Mouse (Mus musculus): ENCODE data around the gene Cobl.

Cobl gene

GRCm38 (mm10) chr11:12394151-12394550 is 70.6 kb downstream of the Cobl start:
- DNase-seq (ENCODE audit: extremely low spot score, low spot score), result no peak

- no peak for DNase-seq (ENCODE audit: extremely low spot score, low spot score)
Observed at GRCm38 (mm10) chr11:12384826-12385225, 79.9 kb downstream of the Cobl start.

GRCm38 (mm10) chr11:12382991-12383390 is 81.8 kb downstream of the Cobl start:
- DNase-seq (ENCODE audit: extremely low spot score, low spot score), result no peak

- no peak for DNase-seq (ENCODE audit: extremely low spot score, low spot score)
Observed at GRCm38 (mm10) chr11:12381096-12381495, 83.7 kb downstream of the Cobl start.

GRCm38 (mm10) chr11:12376628-12377027 is 88.1 kb downstream of the Cobl start:
- no peak for DNase-seq (ENCODE audit: extremely low spot score, low spot score)

- DNase-seq (ENCODE audit: extremely low spot score, low spot score), result peak; percentile 63
Observed at GRCm38 (mm10) chr11:12373106-12374098, 91.4 kb downstream of the Cobl start.

DNA sequence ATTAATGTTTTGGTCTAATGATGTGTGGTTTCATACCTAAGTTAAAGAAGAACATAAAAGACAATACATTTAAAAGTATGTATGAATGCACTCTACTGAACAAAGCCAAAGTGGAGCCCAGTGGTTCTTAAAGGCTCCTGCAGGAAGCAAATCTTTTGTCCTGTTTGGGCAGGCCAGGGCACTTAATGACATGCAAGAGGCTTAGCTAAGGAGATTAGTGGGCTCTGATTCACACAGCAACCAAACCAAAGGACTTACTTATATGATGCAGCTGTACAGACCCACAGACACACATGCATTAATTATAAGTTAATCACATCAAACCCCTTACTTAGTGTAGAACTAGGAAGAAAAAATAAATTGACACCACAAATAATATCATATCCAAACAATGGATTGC is 93.8 kb downstream of the Cobl start:
- no peak for DNase-seq (ENCODE audit: extremely low spot score, low spot score)

- no peak for DNase-seq (ENCODE audit: extremely low spot score, low spot score)
Observed at GRCm38 (mm10) chr11:12367426-12368178, 97.2 kb downstream of the Cobl start.

DNA sequence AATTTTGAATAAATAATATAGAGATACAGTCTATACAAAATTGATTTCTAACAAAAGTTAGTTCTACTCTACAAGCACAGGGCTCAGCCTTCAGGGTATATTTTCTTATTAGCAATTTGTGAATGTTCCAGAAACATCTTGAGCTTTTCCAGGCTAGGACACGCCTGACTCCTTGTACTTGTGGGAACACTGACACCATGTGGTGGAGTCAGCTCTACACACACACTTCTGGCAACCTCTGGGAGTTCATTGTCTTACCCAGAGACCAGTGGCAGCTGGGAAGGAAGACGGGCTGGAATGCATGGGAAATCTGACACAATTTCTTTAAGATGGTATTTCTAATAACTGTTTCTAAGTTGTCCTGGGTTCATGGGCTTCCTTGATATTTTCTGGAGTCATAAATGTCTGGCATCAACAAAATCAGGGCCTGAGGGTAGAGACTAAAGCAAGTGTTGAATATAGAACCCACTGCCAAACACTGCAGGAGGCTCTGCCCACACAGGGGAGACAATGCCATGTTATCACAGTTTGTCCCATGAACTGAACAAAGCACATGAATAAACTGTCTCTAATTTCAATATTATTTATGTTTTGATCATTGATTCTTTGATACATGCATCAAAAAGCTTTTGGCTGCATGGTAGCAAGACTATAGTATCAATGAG is 105.3 kb downstream of the Cobl start:
- peak; percentile 19 for DNase-seq (ENCODE audit: extremely low spot score, low spot score)

DNA sequence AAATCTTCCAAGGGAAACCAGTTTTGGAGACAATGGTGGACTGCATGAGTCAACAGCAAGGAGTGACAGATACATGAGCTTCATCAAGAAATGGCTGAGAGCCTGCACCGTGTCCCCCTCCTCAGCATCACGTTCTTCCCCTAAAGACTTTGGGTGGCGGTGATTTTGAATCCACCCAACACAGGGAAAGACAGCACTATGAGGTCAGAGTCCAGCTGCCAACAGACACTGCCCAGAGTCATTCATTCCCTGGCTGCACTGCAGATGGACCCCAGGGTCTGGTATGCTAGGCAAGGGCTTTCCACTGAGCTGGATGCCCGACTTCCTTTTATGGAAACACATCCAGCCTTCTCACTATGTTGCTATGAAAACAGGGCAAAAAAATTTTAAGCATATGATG is 106.2 kb downstream of the Cobl start:
- no peak for DNase-seq (ENCODE audit: extremely low spot score, low spot score)

GRCm38 (mm10) chr11:12355681-12356080 is 109.1 kb downstream of the Cobl start:
- no peak for DNase-seq (ENCODE audit: extremely low spot score, low spot score)

- no peak for DNase-seq (ENCODE audit: extremely low spot score, low spot score)
Observed at GRCm38 (mm10) chr11:12350986-12351546, 113.7 kb downstream of the Cobl start.

DNA sequence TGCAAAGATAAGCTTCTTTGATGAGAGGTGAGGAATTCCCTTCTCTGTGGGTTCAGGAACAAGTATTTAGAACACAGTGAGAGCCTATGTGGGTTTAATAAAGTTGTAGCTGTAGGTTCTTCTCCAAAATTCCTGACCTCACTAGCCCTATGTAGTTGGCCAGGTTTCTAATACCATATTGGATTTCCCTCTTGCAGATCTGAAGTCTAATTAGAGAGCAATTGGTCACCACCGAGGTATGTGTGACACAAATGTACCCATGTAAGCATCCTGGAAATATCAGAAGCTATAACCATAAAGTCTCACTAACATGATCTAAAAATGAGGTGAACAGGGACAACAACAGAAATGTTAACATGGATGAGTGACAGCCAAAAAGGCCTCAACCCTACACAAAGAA is 114.7 kb downstream of the Cobl start:
- no peak for DNase-seq (ENCODE audit: extremely low spot score, low spot score)

GRCm38 (mm10) chr11:12346486-12346885 is 118.3 kb downstream of the Cobl start:
- no peak for DNase-seq (ENCODE audit: extremely low spot score, low spot score)

DNA sequence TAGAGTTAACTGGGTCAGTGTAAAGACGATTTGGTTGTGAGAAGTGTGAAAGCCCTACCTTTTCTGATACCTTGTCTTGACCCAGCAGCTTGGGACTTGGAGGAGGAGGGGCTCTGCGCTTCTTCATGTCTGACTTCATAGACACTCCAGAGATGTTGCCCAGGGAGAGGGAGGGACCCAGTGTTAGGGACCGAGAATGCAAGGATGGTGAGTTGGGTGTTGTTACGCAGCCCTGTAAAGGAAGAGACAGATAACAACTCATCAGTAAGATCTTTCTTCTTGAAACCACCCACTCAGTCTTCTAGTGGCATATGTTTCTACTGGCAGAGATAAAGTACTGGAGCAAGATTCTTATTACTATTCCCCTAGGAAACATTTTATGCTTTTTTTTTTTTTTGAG is 121.1 kb downstream of the Cobl start:
- DNase-seq (ENCODE audit: extremely low spot score, low spot score), result no peak

DNA sequence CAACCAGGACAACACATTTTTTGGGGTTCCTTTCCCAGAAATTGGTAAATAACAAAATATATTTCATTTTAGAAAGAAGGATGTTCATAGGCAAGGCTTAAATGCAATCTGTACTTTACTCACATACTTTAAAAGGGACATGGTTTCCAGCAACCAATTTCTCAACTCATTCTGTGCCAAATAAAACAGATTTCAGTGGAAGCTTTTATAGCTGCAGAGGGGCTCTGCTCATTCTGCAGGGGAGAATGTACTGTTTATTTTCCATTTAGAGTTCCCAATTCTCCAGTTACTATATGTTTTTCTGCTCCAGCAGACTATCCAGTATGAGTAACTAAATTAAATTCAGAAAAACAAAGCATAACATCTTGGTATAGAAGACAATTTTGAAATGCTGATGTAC is 124.1 kb downstream of the Cobl start:
- no peak for DNase-seq (ENCODE audit: extremely low spot score, low spot score)

GRCm38 (mm10) chr11:12336145-12336544 is 128.6 kb downstream of the Cobl start:
- no peak for DNase-seq (ENCODE audit: extremely low spot score, low spot score)

DNA sequence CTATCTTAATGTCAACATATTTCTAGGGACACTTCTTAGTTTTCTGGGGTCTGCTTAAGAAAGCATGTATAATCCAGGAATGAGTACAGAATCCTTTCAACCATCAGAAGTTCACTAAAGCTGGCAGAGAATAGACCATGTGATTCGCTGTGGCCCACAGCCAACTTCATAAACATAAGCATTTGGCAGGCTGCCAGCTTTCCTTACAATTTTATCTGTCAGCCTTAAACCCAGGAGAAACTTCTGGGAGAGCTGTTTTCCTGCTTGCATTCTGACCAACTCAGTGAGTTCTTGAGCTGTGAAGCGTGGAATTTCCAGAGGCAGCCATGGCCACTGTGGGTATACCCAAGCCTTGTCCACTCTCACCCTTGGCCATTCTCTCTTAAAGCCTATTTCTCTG is 132.8 kb downstream of the Cobl start:
- DNase-seq (ENCODE audit: extremely low spot score, low spot score), result no peak

DNA sequence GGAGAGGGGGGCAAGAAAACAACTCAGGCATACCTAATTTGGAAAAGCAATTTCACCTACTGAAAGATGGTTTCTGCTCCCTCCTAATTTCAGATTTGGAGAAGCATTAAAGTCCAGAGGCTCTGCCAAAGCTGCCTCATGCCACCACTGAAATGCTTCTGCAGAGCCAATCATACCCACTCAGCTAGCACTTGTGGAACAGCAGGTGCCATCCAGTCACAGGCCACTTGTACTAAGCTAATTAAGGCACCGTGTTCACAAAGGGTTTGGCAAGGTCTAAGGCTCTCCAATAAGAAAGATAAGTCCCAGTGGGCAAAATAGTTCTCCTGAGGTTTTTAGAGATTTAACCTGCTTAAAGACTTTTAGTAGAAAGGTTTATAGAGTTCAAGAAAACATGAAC is 143.3 kb downstream of the Cobl start:
- DNase-seq (ENCODE audit: extremely low spot score, low spot score), result no peak

DNA sequence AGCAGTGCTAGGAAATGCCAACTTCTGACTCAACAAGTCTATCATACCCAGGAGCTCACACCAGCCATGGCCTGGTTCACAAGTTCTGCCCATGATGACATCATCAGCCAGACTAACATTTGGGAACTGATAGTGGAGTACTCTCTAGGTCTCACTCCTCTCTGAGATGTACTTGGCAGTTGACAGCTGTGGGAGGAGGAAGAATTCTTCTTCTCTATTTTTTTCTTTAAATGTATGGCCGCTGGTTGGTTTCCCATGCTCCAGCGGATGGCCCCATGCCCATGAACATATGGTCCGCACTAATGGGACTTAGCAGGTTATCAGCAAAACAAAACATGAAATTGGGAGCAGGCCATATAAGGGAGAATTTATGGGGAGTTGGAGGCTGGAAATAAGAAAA is 145.4 kb downstream of the Cobl start:
- no peak for DNase-seq (ENCODE audit: extremely low spot score, low spot score)

- no peak for DNase-seq (ENCODE audit: extremely low spot score, low spot score)
Observed at GRCm38 (mm10) chr11:12315670-12316069, 149.1 kb downstream of the Cobl start.
